Mouse (Mus musculus) heart, embryonic 11.5 days (tissue): ENCODE measurements around the gene Etfdh. TPM values are rescaled to one million over a fixed set of nuclear protein-coding genes. Genes with fewer than 3 reads are reported as not detected.
"Not testable (repeated sequence)": the region's sequence is repeated elsewhere in the genome, so short reads cannot be mapped to it uniquely, and the experiment has no call there.

Experiments used
- ATAC-seq: fragments of 200-750 bp; cut with Nextera tagmentation; replicated peaks from 2 replicates; pipeline ENCODE4 v1.8.0; 2017; ENCODE audit warnings: moderate library complexity; ENCODE audit not compliant: insufficient number of reproducible peaks, low FRiP score, low TSS enrichment
- H3K27ac ChIP-seq: fragments of 300-500 bp; sonication (generic); 2 replicates; pipeline ENCODE4 v1.5.1; 2014; ENCODE audit warnings: mild to moderate bottlenecking, low read depth, low read length
- H3K27me3 ChIP-seq: fragments of 300-500 bp; sonication (generic); 2 replicates; pipeline ENCODE4 v1.6.1; 2014; ENCODE audit warnings: mild to moderate bottlenecking, low read length, mixed read lengths; ENCODE audit not compliant: control insufficient read depth, insufficient read depth
- H3K36me3 ChIP-seq: fragments of 300-500 bp; sonication (generic); 2 replicates; pipeline ENCODE4 v1.6.1; 2014; ENCODE audit warnings: mild to moderate bottlenecking, low read length, moderate library complexity, mixed read lengths; ENCODE audit not compliant: control insufficient read depth, insufficient read depth
- H3K4me1 ChIP-seq: fragments of 300-500 bp; sonication (generic); 2 replicates; pipeline ENCODE4 v1.6.1; 2014; ENCODE audit warnings: low read length; ENCODE audit not compliant: control insufficient read depth, insufficient read depth
- H3K4me2 ChIP-seq: fragments of 300-500 bp; sonication (generic); 2 replicates; pipeline ENCODE4 v1.6.1; 2014; ENCODE audit warnings: mild to moderate bottlenecking, moderate library complexity
- H3K4me3 ChIP-seq: fragments of 300-500 bp; sonication (generic); 2 replicates; pipeline ENCODE4 v1.5.1; 2014; ENCODE audit warnings: low read depth, low read length
- H3K9ac ChIP-seq: fragments of 300-500 bp; sonication (generic); 2 replicates; pipeline ENCODE4 v1.6.1; 2014; ENCODE audit warnings: mild to moderate bottlenecking, low read depth, low read length, moderate library complexity
- H3K9me3 ChIP-seq: fragments of 300-500 bp; sonication (generic); replicated peaks from 2 replicates; pipeline ENCODE4 v1.6.1; 2016; ENCODE audit warnings: low read length; ENCODE audit not compliant: control insufficient read depth
- WGBS: fragments of 180-500 bp; shearing (Covaris S2); extraction: QIAGEN DNeasy Blood & Tissue Kit; methylation state at CpG from one replicate; pipeline ENCODE4 v1.1.7; 2014; ENCODE audit not compliant: insufficient replicate concordance; 5-methylcytosine and 5-hydroxymethylcytosine counted together
- polyA plus RNA-seq: library from polyadenylated mRNA; unstranded; fragments of >200 nt; fragmentation: Nextera tagmentation; extraction: Ambion mirVana; gene quantifications from 2 replicates; pipeline ENCODE4 v1.2.1, GENCODE M21; 2014

The Etfdh gene
- polyA plus RNA-seq, 1 experiment from 2014 or later, result 124 TPM

DNA sequence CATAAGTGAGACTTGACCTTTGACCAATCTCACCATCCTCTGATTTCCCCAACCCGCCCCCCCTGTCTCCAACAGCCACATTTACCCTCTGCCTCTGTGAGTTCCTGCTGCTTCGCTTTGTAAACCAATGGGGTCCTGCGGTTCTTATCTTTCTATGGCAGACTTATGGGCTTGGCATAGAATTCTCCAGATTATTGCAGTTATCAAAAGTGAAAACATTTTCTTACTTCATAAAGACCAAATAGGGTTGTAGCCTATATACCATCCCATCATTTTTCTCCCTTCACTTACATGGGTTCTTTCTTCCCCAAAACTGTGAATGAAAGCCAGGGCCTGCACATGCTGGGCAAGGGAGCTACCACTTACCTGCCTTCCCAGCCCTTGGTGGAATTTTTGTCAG lies 55.0 kb downstream of the Etfdh start:
- Histone ChIP-seq H3K27me3 (no peaks in the 10 kb centered on the region), H3K4me3 (no peak overlapping the region), H3K9ac (no peak overlapping the region), H3K9me3 (no peaks in the 10 kb centered on the region), H3K27ac (no peak overlapping the region), H3K4me1 (no peaks in the 10 kb centered on the region; the same call in 1 of the 2 replicates), H3K4me2 (no peak overlapping the region), H3K36me3 (no peaks in the 10 kb centered on the region)
- 81% methylated on average over 3 of the region's 3 CpGs for WGBS
- ATAC-seq, result no peak

DNA sequence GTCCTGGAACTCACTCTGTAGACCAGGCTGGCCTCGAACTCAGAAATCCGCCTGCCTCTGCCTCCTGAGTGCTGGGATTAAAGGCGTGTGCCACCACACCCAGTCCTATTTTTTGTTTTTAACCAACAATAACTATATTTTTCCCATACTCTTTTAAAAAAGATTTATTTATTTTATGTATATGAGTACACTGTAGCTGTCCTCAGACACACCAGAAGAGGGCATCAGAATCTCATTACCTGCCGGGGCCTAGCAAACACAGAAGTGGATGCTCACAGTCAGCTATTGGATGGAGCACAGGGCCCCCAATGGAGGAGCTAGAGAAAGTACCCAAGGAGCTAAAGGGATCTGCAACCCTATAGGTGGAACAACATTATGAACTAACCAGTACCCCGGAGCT lies 55.9 kb downstream of the Etfdh start:
- H3K9ac ChIP-seq, H3K4me2 ChIP-seq, H3K4me1 ChIP-seq, ATAC-seq, H3K36me3 ChIP-seq, H3K27ac ChIP-seq, H3K9me3 ChIP-seq, H3K27me3 ChIP-seq, H3K4me3 ChIP-seq: not testable (repeated sequence)
- WGBS, result 88% methylated on average over 5 of the region's 5 CpGs

- no peak overlapping the region for H3K27ac ChIP-seq
- no peaks in the 10 kb centered on the region for H3K27me3 ChIP-seq
- H3K9me3 ChIP-seq, result no peaks in the 10 kb centered on the region
- H3K4me1 ChIP-seq, result peaks cover 2% of the 10 kb centered on the region; the same call in 1 of the 2 replicates
- no peak overlapping the region for H3K4me2 ChIP-seq
- 70% methylated on average over 3 of the region's 3 CpGs for WGBS
- no peaks in the 10 kb centered on the region for H3K36me3 ChIP-seq
- H3K9ac ChIP-seq, result no peak overlapping the region
- H3K4me3 ChIP-seq, result no peak overlapping the region
- ATAC-seq, result no peak
These were observed 56.9 kb downstream of the Etfdh start for GRCm38 (mm10) chr3:79572399-79572798.

GRCm38 (mm10) chr3:79569351-79569681 lies 60.0 kb downstream of the Etfdh start:
- Histone ChIP-seq H3K4me2 (no peak overlapping the region), H3K9me3 (no peaks in the 10 kb centered on the region), H3K4me3 (no peak overlapping the region), H3K9ac (no peak overlapping the region), H3K27me3 (no peaks in the 10 kb centered on the region), H3K36me3 (no peaks in the 10 kb centered on the region), H3K27ac (no peak overlapping the region), H3K4me1 (peaks cover 18% of the 10 kb centered on the region)
- ATAC-seq, result no peak
- 74% methylated on average over 3 of the region's 3 CpGs for WGBS

- Histone ChIP-seq H3K27ac (peak overlapping the region; percentile 80), H3K36me3 (no peaks in the 10 kb centered on the region), H3K9ac (no peak overlapping the region), H3K4me1 (peaks cover 18% of the 10 kb centered on the region), H3K9me3 (no peaks in the 10 kb centered on the region), H3K4me3 (peak overlapping the region; percentile 87; the same call in 1 of the 2 replicates), H3K4me2 (peak overlapping the region; percentile 78), H3K27me3 (no peaks in the 10 kb centered on the region)
- 90% methylated on average over 16 of the region's 16 CpGs for WGBS
- no peak for ATAC-seq
These were observed 60.5 kb downstream of the Etfdh start for GRCm38 (mm10) chr3:79568629-79569350.

DNA sequence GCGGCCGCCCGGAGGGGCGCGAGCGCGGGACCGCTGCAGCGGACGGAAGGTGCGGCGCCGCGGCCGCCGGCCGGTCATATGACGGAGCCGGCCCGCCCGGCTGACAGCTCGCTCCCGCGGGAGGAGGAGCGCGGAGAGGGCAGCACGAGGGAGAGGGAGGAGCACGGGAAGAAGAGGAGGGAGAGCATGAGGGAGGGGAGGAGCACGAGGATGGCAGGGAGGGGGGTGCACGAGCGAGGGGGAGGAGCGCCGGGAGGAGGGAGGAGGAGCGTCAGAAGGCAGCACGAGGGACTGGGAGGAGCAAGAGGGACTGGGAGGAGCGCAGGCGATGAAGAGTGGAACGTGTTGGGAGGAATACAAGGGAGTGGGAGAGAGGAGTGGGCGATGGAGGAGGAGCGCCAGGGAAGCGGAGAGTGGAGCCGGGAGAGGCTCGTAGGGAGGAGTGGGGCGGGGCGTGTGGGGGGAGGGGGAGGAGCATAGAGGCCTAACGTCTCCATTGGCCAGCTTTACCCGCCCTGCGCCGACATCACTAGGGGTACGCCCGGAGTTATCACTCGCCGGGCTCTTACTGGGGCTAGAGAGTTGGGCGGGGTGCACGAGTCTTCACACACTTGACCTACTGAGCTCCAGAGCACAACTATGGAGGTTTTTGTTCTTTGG lies 61.5 kb downstream of the Etfdh start, which contains the start of gene Fnip2:
TSS of gene Fnip2 (minus strand) at position 94 of the 660 bp plus-strand sequence.
- peak; percentile 97 for ATAC-seq
- Histone ChIP-seq H3K36me3 (no peaks in the 10 kb centered on the region), H3K4me2 (peak within 1 kb of the TSS; percentile 78), H3K4me1 (peaks cover 18% of the 10 kb centered on the region), H3K4me3 (peak within 1 kb of the TSS; percentile 87), H3K27me3 (no peaks in the 10 kb centered on the region), H3K9ac (peak within 1 kb of the TSS; percentile 92), H3K9me3 (no peaks in the 10 kb centered on the region), H3K27ac (peak within 1 kb of the TSS; percentile 80)
- WGBS, result 0% methylated on average over 51 of the region's 55 CpGs

GRCm38 (mm10) chr3:79566716-79567691 lies 62.3 kb downstream of the Etfdh start:
- Histone ChIP-seq H3K4me3 (peak overlapping the region; percentile 87), H3K27me3 (no peaks in the 10 kb centered on the region), H3K27ac (peak overlapping the region; percentile 80), H3K4me2 (peak overlapping the region; percentile 78), H3K36me3 (no peaks in the 10 kb centered on the region), H3K4me1 (peaks cover 18% of the 10 kb centered on the region), H3K9me3 (no peaks in the 10 kb centered on the region), H3K9ac (peak overlapping the region; percentile 92)
- 4% methylated on average over 50 of the region's 60 CpGs for WGBS
- ATAC-seq, result no peak

DNA sequence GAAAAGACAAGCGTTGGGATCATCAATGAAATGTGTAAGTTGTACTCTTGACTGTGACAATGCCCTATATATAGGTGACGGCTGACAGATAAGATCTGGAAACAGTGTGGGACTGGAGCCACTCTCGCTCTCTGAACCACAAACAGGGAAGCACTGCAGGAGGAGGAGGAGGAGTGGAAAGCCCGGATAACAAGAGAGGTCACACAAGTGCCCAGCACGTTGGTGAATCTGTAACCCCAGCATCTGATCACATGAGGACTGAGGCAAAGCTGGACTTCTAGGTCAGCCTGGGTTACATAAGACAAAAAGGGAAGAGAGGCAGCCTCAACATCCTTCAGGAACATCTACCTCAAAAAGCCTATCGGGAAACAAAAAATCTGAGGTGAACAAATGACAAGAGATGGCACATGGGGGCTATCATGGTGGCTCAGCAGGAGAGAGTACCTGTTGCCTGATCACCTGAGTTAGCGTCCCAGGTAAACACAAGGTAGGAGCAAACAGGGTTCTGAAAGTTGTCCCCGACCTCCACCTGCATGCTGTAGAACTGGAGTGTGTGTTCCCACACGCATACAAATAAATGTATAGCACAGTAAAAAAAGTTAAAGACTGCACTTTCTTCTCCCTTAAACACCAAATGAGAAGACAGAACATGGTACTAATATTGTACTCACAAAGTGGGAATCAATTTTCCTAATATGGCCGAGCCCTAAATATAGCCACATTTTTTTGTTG lies 64.3 kb downstream of the Etfdh start:
- Histone ChIP-seq H3K4me1 (peaks cover 18% of the 10 kb centered on the region), H3K9ac (no peak overlapping the region), H3K4me3 (no peak overlapping the region), H3K27me3 (no peaks in the 10 kb centered on the region), H3K27ac (no peak overlapping the region), H3K36me3 (no peaks in the 10 kb centered on the region), H3K9me3 (no peaks in the 10 kb centered on the region), H3K4me2 (no peak overlapping the region)
- no peak for ATAC-seq
- WGBS, result 63% methylated on average over 10 of the region's 10 CpGs
